Mouse (Mus musculus): ENCODE data around the gene Akain1. TPM values are rescaled to one million over a fixed set of nuclear protein-coding genes. Genes with fewer than 3 reads are reported as not detected.

Akain1 gene
- polyA plus RNA-seq (2012; ENCODE audit: low replicate concordance): not detected in 2 replicates

GRCm38 (mm10) chr17:69438990-69439491 is at the start of gene Akain1:
Gene Akain1 (plus strand): TSS chr17:69439326.

Other genes with a start within 250 kb of the Akain1 start
- 1.6 and 4.1 TPM in 2 replicates for gene Zbtb14, start 56.3 kb upstream of the Akain1 start, polyA plus RNA-seq (2012; ENCODE audit: low replicate concordance)